Mouse (Mus musculus): ENCODE data around the gene Ppm1h. TPM values are rescaled to one million over a fixed set of nuclear protein-coding genes. Genes with fewer than 3 reads are reported as not detected.
A peak's percentile ranks its signal among the peaks of the same experiment; 100 is the strongest.

Gene Ppm1h
- polyA plus RNA-seq, 1 experiment from 2014 or later = 12.2 TPM

DNA sequence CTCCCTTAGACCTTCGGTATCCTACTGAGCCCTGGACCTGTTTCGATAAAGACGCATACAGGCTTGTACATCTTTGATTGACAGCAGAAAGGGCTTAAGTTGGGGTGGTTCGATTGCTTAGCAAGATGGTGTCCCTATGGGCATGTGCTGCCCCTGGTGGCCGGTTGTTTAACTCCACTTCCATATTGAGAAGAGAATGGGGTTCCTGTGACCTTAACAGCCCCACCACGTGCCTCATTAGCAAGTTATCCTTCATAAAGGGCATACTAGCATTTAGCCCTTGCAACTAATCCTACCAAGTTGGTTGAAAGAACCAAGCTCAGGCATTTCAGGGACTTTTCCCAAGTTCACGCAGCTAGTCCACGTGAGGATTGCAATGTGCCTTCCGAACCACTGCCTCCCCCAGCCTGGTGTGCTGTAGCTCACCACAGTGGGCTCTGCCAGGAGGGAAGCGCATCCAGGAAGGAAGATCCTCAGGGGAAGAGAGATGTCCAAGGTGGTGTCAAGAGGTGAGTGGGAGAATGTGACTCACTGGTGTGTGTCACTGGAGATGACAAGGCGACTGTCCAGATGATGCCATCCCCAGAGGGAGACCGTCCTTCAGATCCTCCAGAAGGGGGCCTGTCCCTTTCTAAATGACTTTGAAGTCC is 216.7 kb downstream of the Ppm1h start:
- Histone ChIP-seq H3K27ac (ENCODE audit: low read length) (no peak overlapping the region), H3K36me3 (ENCODE audit: control insufficient read depth, insufficient read depth) (no peaks in the 10 kb centered on the region), H3K9me3 (ENCODE audit: control insufficient read depth, low read length) (no peaks in the 10 kb centered on the region), H3K9ac (replicated peaks; ENCODE audit: low read depth, low read length) (no peak overlapping the region), H3K27me3 (replicated peaks; ENCODE audit: control insufficient read depth, insufficient read depth, low read length) (no peaks in the 10 kb centered on the region), H3K4me1 (replicated peaks; ENCODE audit: control insufficient read depth, insufficient read depth, low read length) (peaks cover 8% of the 10 kb centered on the region), H3K4me2 (ENCODE audit: low read length) (no peak overlapping the region), H3K4me3 (replicated peaks; ENCODE audit: low read length) (no peak overlapping the region)
- WGBS = 74% methylated on average over 12 of the region's 12 CpGs
- ATAC-seq = 0 out of 2 replicates have a peak, but pooled peaks have one; percentile 21

DNA sequence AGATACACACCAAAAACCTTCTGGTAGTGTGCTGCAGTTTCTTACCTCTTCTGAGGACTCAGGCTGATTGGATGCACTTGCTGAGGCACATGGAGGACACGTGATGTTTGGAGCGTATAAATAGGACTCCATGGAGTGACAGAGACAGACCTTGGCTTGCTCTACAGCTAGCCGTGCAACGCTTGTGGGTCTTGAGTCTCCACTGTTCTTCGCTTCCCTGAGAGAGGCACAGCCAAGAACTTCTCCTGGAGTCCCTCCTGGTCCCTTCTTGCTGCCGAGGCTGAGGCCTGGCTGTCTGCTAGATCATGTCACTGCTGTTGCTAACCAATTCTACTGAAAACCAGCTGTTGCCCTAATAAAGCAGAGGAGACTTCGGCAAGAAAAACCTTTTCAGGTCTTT is 221.4 kb downstream of the Ppm1h start:
- H3K4me1 ChIP-seq (replicated peaks; ENCODE audit: control insufficient read depth, insufficient read depth, low read length) = no peaks in the 10 kb centered on the region; the same call in 1 of the 2 replicates
- no peaks in the 10 kb centered on the region for H3K9me3 ChIP-seq (ENCODE audit: control insufficient read depth, low read length)
- H3K27me3 ChIP-seq (replicated peaks; ENCODE audit: control insufficient read depth, insufficient read depth, low read length) = no peaks in the 10 kb centered on the region
- H3K4me2 ChIP-seq (ENCODE audit: low read length) = no peak overlapping the region
- no peak overlapping the region for H3K4me3 ChIP-seq (replicated peaks; ENCODE audit: low read length)
- 67% methylated on average over 7 of the region's 7 CpGs for WGBS
- H3K9ac ChIP-seq (replicated peaks; ENCODE audit: low read depth, low read length) = no peak overlapping the region
- no peak for ATAC-seq
- H3K36me3 ChIP-seq (ENCODE audit: control insufficient read depth, insufficient read depth) = no peaks in the 10 kb centered on the region
- no peak overlapping the region for H3K27ac ChIP-seq (ENCODE audit: low read length)

DNA sequence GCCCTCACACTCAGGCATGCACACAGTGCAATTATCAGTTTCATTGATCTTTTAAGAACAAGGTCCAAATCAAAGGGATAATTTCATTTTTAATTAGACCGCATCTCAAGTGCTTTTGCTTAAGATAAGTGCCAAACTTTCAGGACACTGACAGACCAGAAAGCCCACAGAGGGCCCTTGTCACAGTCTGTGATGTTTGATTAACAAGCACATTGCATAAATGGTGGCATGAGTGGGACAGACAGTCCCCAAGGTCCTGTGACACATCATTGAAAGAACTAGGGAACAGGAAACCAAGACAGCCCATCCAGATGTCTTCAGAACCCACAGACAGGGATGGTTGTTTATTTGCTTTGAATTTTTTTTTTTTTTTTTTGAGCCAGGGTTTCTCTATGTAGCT is 221.9 kb downstream of the Ppm1h start:
- no peak overlapping the region for H3K4me2 ChIP-seq (ENCODE audit: low read length)
- ATAC-seq = no peak
- WGBS = 66% methylated on average over 1 of the region's 1 CpGs
- H3K9ac ChIP-seq (replicated peaks; ENCODE audit: low read depth, low read length) = no peak overlapping the region
- H3K36me3 ChIP-seq (ENCODE audit: control insufficient read depth, insufficient read depth) = no peaks in the 10 kb centered on the region
- H3K27me3 ChIP-seq (replicated peaks; ENCODE audit: control insufficient read depth, insufficient read depth, low read length) = no peaks in the 10 kb centered on the region
- no peak overlapping the region for H3K27ac ChIP-seq (ENCODE audit: low read length)
- H3K9me3 ChIP-seq (ENCODE audit: control insufficient read depth, low read length) = no peaks in the 10 kb centered on the region
- H3K4me3 ChIP-seq (replicated peaks; ENCODE audit: low read length) = no peak overlapping the region
- no peaks in the 10 kb centered on the region; the same call in 1 of the 2 replicates for H3K4me1 ChIP-seq (replicated peaks; ENCODE audit: control insufficient read depth, insufficient read depth, low read length)

DNA sequence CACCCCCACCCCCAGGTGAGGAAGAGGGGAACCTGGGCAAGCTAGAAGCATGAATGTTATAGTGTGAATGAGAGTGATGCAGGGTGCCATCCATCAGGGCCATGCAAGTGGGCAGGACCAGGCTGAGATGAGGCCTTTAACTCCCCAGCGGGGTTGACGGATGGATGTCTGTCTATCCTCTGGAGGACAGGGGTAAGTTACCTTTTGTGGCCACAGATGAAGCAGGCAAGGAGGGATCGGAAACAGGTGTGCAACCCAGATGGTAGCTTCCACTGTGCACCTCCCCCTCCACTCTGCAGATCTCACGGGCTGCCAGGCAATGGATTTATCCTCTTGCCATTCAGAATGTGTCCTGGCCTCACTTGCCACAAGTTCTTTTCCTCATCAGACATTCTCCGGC is 222.8 kb downstream of the Ppm1h start:
- H3K27me3 ChIP-seq (replicated peaks; ENCODE audit: control insufficient read depth, insufficient read depth, low read length) = no peaks in the 10 kb centered on the region
- no peak overlapping the region for H3K9ac ChIP-seq (replicated peaks; ENCODE audit: low read depth, low read length)
- H3K36me3 ChIP-seq (ENCODE audit: control insufficient read depth, insufficient read depth) = no peaks in the 10 kb centered on the region
- ATAC-seq = no peak
- no peak overlapping the region for H3K4me3 ChIP-seq (replicated peaks; ENCODE audit: low read length)
- WGBS = 77% methylated on average over 5 of the region's 5 CpGs
- no peaks in the 10 kb centered on the region; the same call in 1 of the 2 replicates for H3K4me1 ChIP-seq (replicated peaks; ENCODE audit: control insufficient read depth, insufficient read depth, low read length)
- no peak overlapping the region for H3K4me2 ChIP-seq (ENCODE audit: low read length)
- H3K9me3 ChIP-seq (ENCODE audit: control insufficient read depth, low read length) = no peaks in the 10 kb centered on the region
- H3K27ac ChIP-seq (ENCODE audit: low read length) = no peak overlapping the region

DNA sequence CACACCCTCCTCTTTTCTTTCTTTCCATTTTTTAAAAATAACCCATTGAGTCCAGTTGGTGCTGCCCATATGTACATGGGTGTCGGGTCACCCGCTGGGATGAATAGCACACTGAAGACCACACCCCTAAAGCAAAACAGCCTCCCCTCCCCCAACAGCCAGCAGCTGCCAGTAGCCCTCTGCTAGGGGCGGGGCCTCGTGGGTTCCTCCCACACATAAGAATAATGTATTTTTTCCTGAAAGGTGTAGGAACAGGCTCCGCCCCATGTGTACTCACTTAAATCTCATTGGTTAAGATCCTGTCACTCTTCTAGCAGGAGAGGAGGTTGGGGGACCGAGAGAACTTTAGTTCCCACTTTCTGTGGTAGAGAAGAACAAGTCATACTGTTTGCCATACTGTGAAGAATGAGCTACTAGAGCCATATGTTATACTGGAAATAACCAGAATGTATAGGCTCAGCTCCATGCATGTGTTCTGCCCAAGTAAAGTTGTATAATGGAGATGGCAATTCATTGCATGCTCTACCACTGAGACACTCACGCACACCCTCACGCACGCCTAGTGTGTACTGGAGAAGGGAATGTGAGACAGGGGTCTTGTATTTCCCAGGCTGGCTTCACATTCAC is 231.0 kb downstream of the Ppm1h start:
- no peak overlapping the region for H3K27ac ChIP-seq (ENCODE audit: low read length)
- 84% methylated on average over 9 of the region's 9 CpGs for WGBS
- H3K4me2 ChIP-seq (ENCODE audit: low read length) = no peak overlapping the region
- no peak overlapping the region for H3K9ac ChIP-seq (replicated peaks; ENCODE audit: low read depth, low read length)
- H3K4me3 ChIP-seq (replicated peaks; ENCODE audit: low read length) = no peak overlapping the region
- no peak for ATAC-seq
- H3K9me3 ChIP-seq (ENCODE audit: control insufficient read depth, low read length) = no peaks in the 10 kb centered on the region
- H3K27me3 ChIP-seq (replicated peaks; ENCODE audit: control insufficient read depth, insufficient read depth, low read length) = no peaks in the 10 kb centered on the region
- H3K36me3 ChIP-seq (ENCODE audit: control insufficient read depth, insufficient read depth) = no peaks in the 10 kb centered on the region
- H3K4me1 ChIP-seq (replicated peaks; ENCODE audit: control insufficient read depth, insufficient read depth, low read length) = peaks cover 26% of the 10 kb centered on the region

DNA sequence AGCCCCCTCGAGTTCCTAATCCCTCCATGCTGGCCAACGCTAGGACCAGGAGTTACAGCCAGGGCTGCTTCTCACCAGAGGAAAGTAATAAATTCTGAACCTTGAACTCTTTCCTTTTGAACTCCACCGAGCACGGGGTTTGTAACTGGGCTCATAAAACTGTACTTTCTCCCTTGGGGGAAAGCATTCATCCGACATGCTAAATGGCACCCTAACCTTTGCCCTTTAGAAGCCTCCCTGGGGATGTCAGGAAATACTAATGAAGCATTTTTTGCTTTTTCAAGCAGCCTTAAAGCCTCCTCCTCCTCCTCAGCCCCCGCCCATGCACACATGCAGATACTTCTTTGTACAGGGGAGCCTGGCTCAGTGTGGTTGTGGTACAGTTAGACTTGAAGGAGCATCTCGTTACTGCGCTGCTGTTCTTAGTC is 232.2 kb downstream of the Ppm1h start:
- ATAC-seq = no peak
- H3K36me3 ChIP-seq (ENCODE audit: control insufficient read depth, insufficient read depth) = no peaks in the 10 kb centered on the region
- WGBS = 62% methylated on average over 8 of the region's 8 CpGs

DNA sequence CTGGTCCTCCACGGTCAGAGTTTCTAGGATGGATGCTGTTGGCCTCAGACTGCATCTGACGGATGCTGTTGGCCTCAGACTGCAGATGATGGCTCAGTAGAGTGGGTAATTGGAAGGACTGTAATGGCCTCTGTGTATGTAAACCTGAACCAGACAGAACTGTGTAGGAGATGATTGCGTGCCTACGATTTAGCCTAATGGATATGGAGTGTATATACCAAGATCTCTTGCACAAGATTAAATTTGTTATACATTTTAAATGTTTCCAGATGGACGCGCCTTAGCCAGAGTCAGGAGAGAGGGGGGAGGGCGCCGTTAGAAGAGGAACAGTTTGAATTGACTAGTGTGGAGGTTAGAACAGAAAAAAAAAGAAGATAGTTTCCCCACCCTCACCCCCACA is 233.1 kb downstream of the Ppm1h start:
- no peak overlapping the region for H3K9ac ChIP-seq (replicated peaks; ENCODE audit: low read depth, low read length)
- H3K4me1 ChIP-seq (replicated peaks; ENCODE audit: control insufficient read depth, insufficient read depth, low read length) = peaks cover 26% of the 10 kb centered on the region
- 62% methylated on average over 8 of the region's 8 CpGs for WGBS
- H3K27ac ChIP-seq (ENCODE audit: low read length) = peak overlapping the region; percentile 29
- H3K36me3 ChIP-seq (ENCODE audit: control insufficient read depth, insufficient read depth) = no peaks in the 10 kb centered on the region
- no peak for ATAC-seq
- H3K27me3 ChIP-seq (replicated peaks; ENCODE audit: control insufficient read depth, insufficient read depth, low read length) = no peaks in the 10 kb centered on the region
- H3K4me3 ChIP-seq (replicated peaks; ENCODE audit: low read length) = no peak overlapping the region
- H3K9me3 ChIP-seq (ENCODE audit: control insufficient read depth, low read length) = no peaks in the 10 kb centered on the region
- no peak overlapping the region for H3K4me2 ChIP-seq (ENCODE audit: low read length)

More for the DNA sequence above, 232.2 kb downstream of the Ppm1h start:
- no peak overlapping the region for H3K27ac ChIP-seq (ENCODE audit: low read length)
- no peaks in the 10 kb centered on the region for H3K27me3 ChIP-seq (replicated peaks; ENCODE audit: control insufficient read depth, insufficient read depth, low read length)
- H3K9me3 ChIP-seq (ENCODE audit: control insufficient read depth, low read length) = no peaks in the 10 kb centered on the region
- H3K4me2 ChIP-seq (ENCODE audit: low read length) = no peak overlapping the region
- H3K9ac ChIP-seq (replicated peaks; ENCODE audit: low read depth, low read length) = no peak overlapping the region
- no peak overlapping the region for H3K4me3 ChIP-seq (replicated peaks; ENCODE audit: low read length)
- peaks cover 26% of the 10 kb centered on the region for H3K4me1 ChIP-seq (replicated peaks; ENCODE audit: control insufficient read depth, insufficient read depth, low read length)

DNA sequence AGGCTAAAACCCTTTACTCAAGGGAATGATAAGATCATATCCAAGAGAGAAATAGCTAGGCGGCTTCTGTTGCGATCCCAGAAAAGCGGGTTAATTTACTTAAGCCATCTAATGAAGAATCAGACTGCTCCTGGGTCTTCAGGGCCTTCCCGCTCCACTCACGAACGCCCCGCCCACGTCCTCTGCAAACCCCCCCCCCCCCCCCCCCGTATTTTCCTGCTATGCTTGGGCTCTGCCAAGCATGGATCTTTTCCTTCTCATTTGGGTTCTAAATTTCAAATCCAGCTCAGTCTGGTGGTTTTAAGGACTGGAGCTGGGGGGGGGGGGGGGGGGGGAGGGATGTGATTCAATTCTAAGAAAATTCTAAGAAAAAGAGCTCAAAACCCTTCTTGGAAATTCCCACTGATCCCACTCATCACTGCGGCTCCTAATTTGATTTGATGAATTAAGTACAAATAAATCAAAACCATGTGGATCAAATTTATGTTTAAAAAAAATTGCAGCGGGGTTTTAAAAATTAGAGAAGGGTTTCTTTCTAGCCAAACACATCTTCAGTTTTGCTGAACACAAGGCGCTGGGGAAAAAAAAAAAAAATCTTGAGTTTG is 233.6 kb downstream of the Ppm1h start:
- Histone ChIP-seq H3K27me3 (replicated peaks; ENCODE audit: control insufficient read depth, insufficient read depth, low read length) (no peaks in the 10 kb centered on the region), H3K36me3 (ENCODE audit: control insufficient read depth, insufficient read depth) (no peaks in the 10 kb centered on the region), H3K9me3 (ENCODE audit: control insufficient read depth, low read length) (no peaks in the 10 kb centered on the region), H3K9ac (replicated peaks; ENCODE audit: low read depth, low read length) (0 out of 2 replicates have a peak overlapping the region, but pooled peaks have one; percentile 29), H3K4me1 (replicated peaks; ENCODE audit: control insufficient read depth, insufficient read depth, low read length) (peaks cover 26% of the 10 kb centered on the region), H3K4me2 (ENCODE audit: low read length) (no peak overlapping the region), H3K4me3 (replicated peaks; ENCODE audit: low read length) (no peak overlapping the region), H3K27ac (ENCODE audit: low read length) (peak overlapping the region; percentile 83)
- 0 out of 2 replicates have a peak, but pooled peaks have one; percentile 23 for ATAC-seq
- 26% methylated on average over 12 of the region's 12 CpGs for WGBS

DNA sequence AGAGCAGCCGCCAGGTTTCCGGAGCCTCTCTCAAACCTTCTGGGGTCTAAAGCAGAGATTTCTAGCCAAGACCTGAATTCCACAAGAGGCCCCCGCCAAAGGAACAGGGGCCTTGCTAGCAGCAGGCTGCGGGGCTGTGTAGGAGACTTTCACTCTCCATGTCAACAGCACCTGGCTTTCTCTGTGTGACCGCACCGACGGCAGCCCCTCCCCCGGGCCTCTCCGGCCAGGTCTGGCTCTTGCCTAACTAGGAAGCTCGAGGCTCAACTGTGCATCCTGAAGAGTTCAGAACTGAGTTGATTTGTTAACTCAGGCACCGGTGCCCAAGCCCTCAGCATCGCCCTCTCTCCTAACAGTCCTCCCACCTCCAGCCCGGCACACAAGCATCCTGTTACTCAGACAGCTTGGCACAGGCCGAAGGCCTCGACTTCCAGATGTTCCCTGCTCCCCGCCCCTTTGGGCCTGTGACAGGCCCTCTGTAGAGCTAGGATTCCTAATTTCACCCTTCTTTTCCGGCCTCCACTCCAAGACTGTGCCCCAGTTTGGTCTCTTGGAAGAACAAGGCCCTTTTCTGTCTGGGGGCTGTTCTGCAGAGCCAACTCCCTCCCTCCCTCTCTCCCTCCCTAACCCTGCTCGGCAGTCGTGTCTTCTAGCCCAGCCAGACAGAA is 234.3 kb downstream of the Ppm1h start:
- Histone ChIP-seq H3K4me2 (ENCODE audit: low read length) (peak overlapping the region; percentile 21), H3K9me3 (ENCODE audit: control insufficient read depth, low read length) (no peaks in the 10 kb centered on the region), H3K27me3 (replicated peaks; ENCODE audit: control insufficient read depth, insufficient read depth, low read length) (no peaks in the 10 kb centered on the region), H3K36me3 (ENCODE audit: control insufficient read depth, insufficient read depth) (no peaks in the 10 kb centered on the region), H3K4me3 (replicated peaks; ENCODE audit: low read length) (no peak overlapping the region), H3K4me1 (replicated peaks; ENCODE audit: control insufficient read depth, insufficient read depth, low read length) (peaks cover 26% of the 10 kb centered on the region), H3K27ac (ENCODE audit: low read length) (peak overlapping the region; percentile 83), H3K9ac (replicated peaks; ENCODE audit: low read depth, low read length) (peak overlapping the region; percentile 29; the same call in 1 of the 2 replicates)
- WGBS = 6% methylated on average over 19 of the region's 19 CpGs
- peak; percentile 85 for ATAC-seq

All from forebrain, embryonic 16.5 days (tissue).